Mouse (Mus musculus): Measurements from ENCODE around the gene Pepd.

DNA sequence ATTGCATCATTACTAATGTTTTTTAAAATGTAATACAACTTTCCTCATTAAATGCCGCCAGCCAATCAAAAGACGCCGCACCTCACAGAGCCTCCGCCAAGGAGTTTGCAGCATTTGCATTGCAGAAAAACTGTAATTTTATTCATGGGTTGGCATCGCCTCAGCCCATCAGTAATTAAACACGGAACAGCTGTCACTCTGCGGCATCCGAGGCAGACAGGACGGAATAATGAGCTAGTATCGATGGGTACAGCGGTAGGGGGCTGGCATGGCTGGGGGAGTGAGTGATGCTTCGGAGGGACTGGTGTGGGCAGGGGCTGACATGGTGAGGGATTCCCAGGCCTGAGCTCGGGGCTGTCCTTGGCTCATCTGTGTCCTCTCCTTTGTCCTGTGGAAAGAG is 42.5 kb upstream of the Pepd start:
- TF ChIP-seq CTCF (IDR thresholded peaks at IDR 0.05; ENCODE audit: control insufficient read depth, insufficient read depth, insufficient read length) (no peak), MAX (IDR thresholded peaks at IDR 0.05) (no peak), MYOG (IDR thresholded peaks at IDR 0.05; ENCODE audit: control insufficient read depth, extremely low read depth, insufficient read length) (no peak), USF1 (IDR thresholded peaks at IDR 0.05; ENCODE audit: low read depth) (no peak), CEBPB (IDR thresholded peaks at IDR 0.05; ENCODE audit: low read depth) (no peak), MYOD1 (IDR thresholded peaks at IDR 0.05; ENCODE audit: control insufficient read depth, insufficient read length, low read depth) (no peak), FOSL1 (IDR thresholded peaks at IDR 0.05; ENCODE audit: insufficient read depth, low read length, poor library complexity, severe bottlenecking) (no peak)

Data from C2C12 (cell line).